Mouse (Mus musculus): ENCODE data around the gene Mypop. TPM values are rescaled to one million over a fixed set of nuclear protein-coding genes. Genes with fewer than 3 reads are reported as not detected.

Gene Mypop
- polyA plus RNA-seq, 1 experiment = 4.0 TPM

DNA sequence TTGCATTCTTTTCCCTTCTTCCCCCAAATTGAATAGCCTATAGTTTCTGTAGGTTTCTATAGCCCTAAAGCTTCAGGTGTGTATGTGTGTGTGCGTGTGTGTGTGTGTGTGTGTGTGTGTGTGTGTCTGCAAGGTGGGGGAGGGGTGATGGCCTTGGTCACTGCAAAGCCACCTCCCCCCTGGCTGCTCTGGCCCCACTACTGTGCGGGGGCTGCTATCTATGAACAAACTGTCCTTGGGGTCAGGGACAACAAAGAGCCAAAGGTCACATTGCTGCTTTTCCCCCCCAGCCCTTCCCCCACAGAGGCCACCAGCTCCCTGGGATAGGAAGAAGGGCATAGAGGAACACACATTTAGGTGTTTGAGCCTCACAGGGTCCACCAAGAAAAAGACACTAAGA, 21.8 kb downstream of the Mypop start:
- Histone ChIP-seq H3K27ac (ENCODE audit: insufficient read depth, low read length) (no peak overlapping the region), H3K4me1 (ENCODE audit: control insufficient read depth, insufficient read depth, low read length) (no peaks in the 10 kb centered on the region), H3K9me3 (replicated peaks; ENCODE audit: control insufficient read depth, insufficient read depth, low read length, poor library complexity, severe bottlenecking) (no peaks in the 10 kb centered on the region), H3K27me3 (ENCODE audit: control insufficient read depth, insufficient read depth, low read length, poor library complexity, severe bottlenecking) (no peaks in the 10 kb centered on the region), H3K9ac (ENCODE audit: low read depth, poor library complexity, severe bottlenecking) (no peak overlapping the region), H3K36me3 (ENCODE audit: control insufficient read depth, insufficient read depth, low read length, poor library complexity, severe bottlenecking) (no peaks in the 10 kb centered on the region), H3K4me3 (ENCODE audit: low read depth, low read length) (no peak overlapping the region)
- TF ChIP-seq EP300 (IDR thresholded peaks at IDR 0.05; ENCODE audit: insufficient read depth, low read depth, low read length) = no peak
- no peak for TF ChIP-seq POLR2A (IDR thresholded peaks at IDR 0.05; ENCODE audit: insufficient read depth, low read length)
- TF ChIP-seq CTCF (IDR thresholded peaks at IDR 0.05; ENCODE audit: low read depth, low read length) = no peak

DNA sequence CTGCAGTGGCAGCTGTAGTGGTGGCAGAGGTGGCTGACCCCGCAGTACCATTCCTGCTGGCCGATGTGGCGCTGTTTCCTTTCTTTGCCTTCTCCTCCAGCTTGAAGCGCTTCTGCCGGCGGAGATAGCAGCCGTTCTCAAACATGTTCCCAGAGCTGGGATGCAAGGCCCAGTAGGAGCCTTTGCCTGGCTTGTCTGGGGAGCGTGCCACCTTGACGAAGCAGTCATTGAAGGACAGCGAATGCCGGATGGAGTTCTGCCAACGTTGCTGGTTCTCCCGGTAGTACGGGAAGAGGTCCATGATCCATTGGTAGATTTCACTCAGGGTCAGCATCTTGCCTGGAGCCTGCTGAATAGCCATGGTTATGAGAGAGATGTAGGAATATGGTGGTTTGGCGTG, 23.4 kb downstream of the Mypop start:
- H3K4me3 ChIP-seq (ENCODE audit: low read depth, low read length) = no peak overlapping the region

DNA sequence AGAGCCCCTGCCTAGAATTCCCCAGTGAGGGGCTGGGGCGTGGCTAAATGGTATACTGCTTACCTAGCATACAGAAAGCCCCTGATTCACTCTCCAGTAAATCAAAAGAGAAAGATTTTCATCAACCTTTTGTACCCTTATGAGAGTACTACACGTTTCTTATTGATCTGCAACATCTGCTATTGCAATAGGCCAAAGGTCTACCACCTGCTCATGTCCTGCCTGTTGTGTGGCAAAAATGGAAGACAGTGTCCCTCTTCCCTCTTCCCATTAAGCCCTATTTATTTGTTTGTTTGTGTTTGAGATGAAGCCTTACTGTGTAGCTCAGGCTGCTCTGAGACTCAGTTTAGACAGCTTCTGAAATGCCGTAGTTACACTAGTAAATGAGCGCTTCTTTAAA, 25.0 kb downstream of the Mypop start:
- H3K4me1 ChIP-seq (ENCODE audit: control insufficient read depth, insufficient read depth, low read length) = peaks cover 3% of the 10 kb centered on the region
- H3K4me3 ChIP-seq (ENCODE audit: low read depth, low read length) = no peak overlapping the region
- no peaks in the 10 kb centered on the region for H3K36me3 ChIP-seq (ENCODE audit: control insufficient read depth, insufficient read depth, low read length, poor library complexity, severe bottlenecking)
- no peaks in the 10 kb centered on the region for H3K9me3 ChIP-seq (replicated peaks; ENCODE audit: control insufficient read depth, insufficient read depth, low read length, poor library complexity, severe bottlenecking)
- no peak overlapping the region for H3K27ac ChIP-seq (ENCODE audit: insufficient read depth, low read length)
- TF ChIP-seq POLR2A (IDR thresholded peaks at IDR 0.05; ENCODE audit: insufficient read depth, low read length) (no peak), CTCF (IDR thresholded peaks at IDR 0.05; ENCODE audit: low read depth, low read length) (no peak), EP300 (IDR thresholded peaks at IDR 0.05; ENCODE audit: insufficient read depth, low read depth, low read length) (no peak)
- H3K9ac ChIP-seq (ENCODE audit: low read depth, poor library complexity, severe bottlenecking) = no peak overlapping the region
- H3K27me3 ChIP-seq (ENCODE audit: control insufficient read depth, insufficient read depth, low read length, poor library complexity, severe bottlenecking) = no peaks in the 10 kb centered on the region

More for the DNA sequence above, 23.4 kb downstream of the Mypop start:
- peak; percentile 9 for TF ChIP-seq CTCF (IDR thresholded peaks at IDR 0.05; ENCODE audit: low read depth, low read length)
- TF ChIP-seq POLR2A (IDR thresholded peaks at IDR 0.05; ENCODE audit: insufficient read depth, low read length) = no peak
- Histone ChIP-seq H3K27me3 (ENCODE audit: control insufficient read depth, insufficient read depth, low read length, poor library complexity, severe bottlenecking) (no peaks in the 10 kb centered on the region), H3K36me3 (ENCODE audit: control insufficient read depth, insufficient read depth, low read length, poor library complexity, severe bottlenecking) (no peaks in the 10 kb centered on the region), H3K9ac (ENCODE audit: low read depth, poor library complexity, severe bottlenecking) (no peak overlapping the region), H3K27ac (ENCODE audit: insufficient read depth, low read length) (no peak overlapping the region), H3K9me3 (replicated peaks; ENCODE audit: control insufficient read depth, insufficient read depth, low read length, poor library complexity, severe bottlenecking) (no peaks in the 10 kb centered on the region), H3K4me1 (ENCODE audit: control insufficient read depth, insufficient read depth, low read length) (peaks cover 1% of the 10 kb centered on the region)

DNA sequence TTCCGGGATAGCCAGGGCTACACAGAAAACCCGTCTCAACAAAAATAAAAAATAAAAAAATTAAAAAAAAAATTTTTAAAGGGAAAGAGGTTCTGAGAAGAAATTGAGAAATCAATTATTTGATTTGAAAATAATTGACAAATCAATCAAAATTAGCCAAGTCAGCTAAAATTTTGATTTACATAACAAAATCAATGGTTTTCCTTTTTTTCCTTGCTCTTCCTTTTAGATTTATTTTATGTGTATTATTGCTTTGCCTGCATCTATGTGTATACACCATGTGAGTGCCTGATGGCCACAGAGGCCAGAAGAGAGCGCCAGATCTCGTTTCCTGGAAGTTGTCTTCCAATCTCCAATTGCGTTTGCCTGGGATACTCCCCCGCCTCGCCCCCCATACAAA, 26.9 kb downstream of the Mypop start:
- TF ChIP-seq POLR2A (IDR thresholded peaks at IDR 0.05; ENCODE audit: insufficient read depth, low read length) = no peak
- no peak for TF ChIP-seq CTCF (IDR thresholded peaks at IDR 0.05; ENCODE audit: low read depth, low read length)
- TF ChIP-seq EP300 (IDR thresholded peaks at IDR 0.05; ENCODE audit: insufficient read depth, low read depth, low read length) = no peak
- Histone ChIP-seq H3K4me1 (ENCODE audit: control insufficient read depth, insufficient read depth, low read length) (peaks cover 3% of the 10 kb centered on the region), H3K9me3 (replicated peaks; ENCODE audit: control insufficient read depth, insufficient read depth, low read length, poor library complexity, severe bottlenecking) (no peaks in the 10 kb centered on the region), H3K4me3 (ENCODE audit: low read depth, low read length) (no peak overlapping the region), H3K27ac (ENCODE audit: insufficient read depth, low read length) (no peak overlapping the region), H3K27me3 (ENCODE audit: control insufficient read depth, insufficient read depth, low read length, poor library complexity, severe bottlenecking) (no peaks in the 10 kb centered on the region), H3K9ac (ENCODE audit: low read depth, poor library complexity, severe bottlenecking) (no peak overlapping the region), H3K36me3 (ENCODE audit: control insufficient read depth, insufficient read depth, low read length, poor library complexity, severe bottlenecking) (no peaks in the 10 kb centered on the region)

GRCm38 (mm10) chr7:19021048-19021447, 30.0 kb downstream of the Mypop start:
- H3K27me3 ChIP-seq (ENCODE audit: control insufficient read depth, insufficient read depth, low read length, poor library complexity, severe bottlenecking) = no peaks in the 10 kb centered on the region
- no peak overlapping the region for H3K4me3 ChIP-seq (ENCODE audit: low read depth, low read length)
- peaks cover 3% of the 10 kb centered on the region for H3K4me1 ChIP-seq (ENCODE audit: control insufficient read depth, insufficient read depth, low read length)
- TF ChIP-seq CTCF (IDR thresholded peaks at IDR 0.05; ENCODE audit: low read depth, low read length) (no peak), POLR2A (IDR thresholded peaks at IDR 0.05; ENCODE audit: insufficient read depth, low read length) (no peak), EP300 (IDR thresholded peaks at IDR 0.05; ENCODE audit: insufficient read depth, low read depth, low read length) (no peak)
- H3K9ac ChIP-seq (ENCODE audit: low read depth, poor library complexity, severe bottlenecking) = no peak overlapping the region
- no peak overlapping the region for H3K27ac ChIP-seq (ENCODE audit: insufficient read depth, low read length)
- no peaks in the 10 kb centered on the region for H3K36me3 ChIP-seq (ENCODE audit: control insufficient read depth, insufficient read depth, low read length, poor library complexity, severe bottlenecking)
- H3K9me3 ChIP-seq (replicated peaks; ENCODE audit: control insufficient read depth, insufficient read depth, low read length, poor library complexity, severe bottlenecking) = no peaks in the 10 kb centered on the region

GRCm38 (mm10) chr7:19022189-19022958, 31.3 kb downstream of the Mypop start:
- no peak overlapping the region for H3K27ac ChIP-seq (ENCODE audit: insufficient read depth, low read length)
- TF ChIP-seq CTCF (IDR thresholded peaks at IDR 0.05; ENCODE audit: low read depth, low read length) (no peak), EP300 (IDR thresholded peaks at IDR 0.05; ENCODE audit: insufficient read depth, low read depth, low read length) (no peak), POLR2A (IDR thresholded peaks at IDR 0.05; ENCODE audit: insufficient read depth, low read length) (no peak)
- no peaks in the 10 kb centered on the region for H3K36me3 ChIP-seq (ENCODE audit: control insufficient read depth, insufficient read depth, low read length, poor library complexity, severe bottlenecking)
- peaks cover 3% of the 10 kb centered on the region for H3K4me1 ChIP-seq (ENCODE audit: control insufficient read depth, insufficient read depth, low read length)
- no peaks in the 10 kb centered on the region for H3K9me3 ChIP-seq (replicated peaks; ENCODE audit: control insufficient read depth, insufficient read depth, low read length, poor library complexity, severe bottlenecking)
- H3K27me3 ChIP-seq (ENCODE audit: control insufficient read depth, insufficient read depth, low read length, poor library complexity, severe bottlenecking) = no peaks in the 10 kb centered on the region
- H3K9ac ChIP-seq (ENCODE audit: low read depth, poor library complexity, severe bottlenecking) = peak overlapping the region; percentile 73
- H3K4me3 ChIP-seq (ENCODE audit: low read depth, low read length) = 0 out of 2 replicates have a peak overlapping the region, but pooled peaks have one; percentile 55
